Comparison of ENCODE assay signal across 10 mouse cellular contexts in genomic region chr14:24499478-24499877, GRCm38 (mm10). TPM values are rescaled to one million over a fixed set of nuclear protein-coding genes. Genes with fewer than 3 reads are reported as not detected.
DNase-seq lines count a peak whose midpoint lies in the region; ATAC-seq and TF ChIP-seq lines count a peak whose summit lies in the region.
"Had no signal": no experiment of that assay in that cellular context is flagged by ENCODE, and none has a peak within 500 bp of the region (broad histone marks: within the 10 kb centered on the region; RNA-seq: fewer than 3 reads in every experiment).

No protein-coding gene starts in this region.

- TF ChIP-seq EP300 in stomach, postnatal 0 days (optimal IDR thresholded peaks at IDR 0.05), result no peak

- H3K9ac ChIP-seq in stomach, embryonic 15.5 days, result no peak overlapping the region
- H3K9ac ChIP-seq in stomach, postnatal 0 days (ENCODE audit: low read length), result no peak overlapping the region
- no peak overlapping the region for H3K9ac ChIP-seq in forebrain, embryonic 15.5 days (replicated peaks)
- no peak overlapping the region for H3K9ac ChIP-seq in midbrain, embryonic 11.5 days (ENCODE audit: low read length)

- no peak for TF ChIP-seq CTCF in stomach, postnatal 0 days (IDR thresholded peaks at IDR 0.05; ENCODE audit: low read depth)

- WGBS in stomach, embryonic 15.5 days, result 32% methylated on average over 9 of the region's 9 CpGs
- 28% methylated on average over 9 of the region's 9 CpGs for WGBS in stomach, postnatal 0 days
- WGBS in forebrain, embryonic 15.5 days, result 26% methylated on average over 9 of the region's 9 CpGs
- 35% methylated on average over 9 of the region's 9 CpGs for WGBS in midbrain, embryonic 11.5 days

- no peaks in the 10 kb centered on the region for H3K4me1 ChIP-seq in stomach, embryonic 15.5 days
- no peaks in the 10 kb centered on the region for H3K4me1 ChIP-seq in stomach, postnatal 0 days (replicated peaks; ENCODE audit: control insufficient read depth, insufficient read depth)
- peaks cover 24% of the 10 kb centered on the region for H3K4me1 ChIP-seq in forebrain, embryonic 15.5 days
- peaks cover 8% of the 10 kb centered on the region for H3K4me1 ChIP-seq in midbrain, embryonic 11.5 days (ENCODE audit: control insufficient read depth, insufficient read depth, low read length)

- no peak overlapping the region for H3K4me3 ChIP-seq in stomach, embryonic 15.5 days (replicated peaks)
- no peak overlapping the region for H3K4me3 ChIP-seq in stomach, postnatal 0 days (ENCODE audit: low read depth, low read length)
- H3K4me3 ChIP-seq in forebrain, embryonic 15.5 days, result no peak overlapping the region
- no peak overlapping the region for H3K4me3 ChIP-seq in midbrain, embryonic 11.5 days (ENCODE audit: low read depth, low read length)

- H3K4me2 ChIP-seq in stomach, embryonic 15.5 days, result no peak overlapping the region
- no peak overlapping the region for H3K4me2 ChIP-seq in stomach, postnatal 0 days (replicated peaks; ENCODE audit: low read depth)
- no peak overlapping the region for H3K4me2 ChIP-seq in forebrain, embryonic 15.5 days (replicated peaks)
- H3K4me2 ChIP-seq in midbrain, embryonic 11.5 days, result no peak overlapping the region

- peak; percentile 14; the same call in 1 of the 2 replicates for ATAC-seq in stomach, embryonic 15.5 days (ENCODE audit: insufficient read depth, low FRiP score, low read depth)
- ATAC-seq in stomach, postnatal 0 days (ENCODE audit: low FRiP score, low TSS enrichment), result no peak
- ATAC-seq in forebrain, embryonic 15.5 days (replicated peaks), result no peak
- no peak for ATAC-seq in midbrain, embryonic 11.5 days (ENCODE audit: low FRiP score)

- H3K9me3 ChIP-seq in stomach, embryonic 15.5 days, result no peaks in the 10 kb centered on the region
- H3K9me3 ChIP-seq in stomach, postnatal 0 days (ENCODE audit: control insufficient read depth, low read length), result no peaks in the 10 kb centered on the region
- no peaks in the 10 kb centered on the region for H3K9me3 ChIP-seq in forebrain, embryonic 15.5 days
- no peaks in the 10 kb centered on the region for H3K9me3 ChIP-seq in midbrain, embryonic 11.5 days (ENCODE audit: control insufficient read depth, low read length)

- DNase-seq in stomach, postnatal 0 days (ENCODE audit: low spot score), result no peak
- no peak for DNase-seq in midbrain, embryonic 11.5 days (ENCODE audit: low spot score, missing footprints)
- no peak for DNase-seq in layer of hippocampus, postnatal 36 days
- DNase-seq in frontal cortex, postnatal 10 days (ENCODE audit: low spot score in 2 of 2), result no peak
- no peak for DNase-seq in frontal cortex, postnatal 14 days (ENCODE audit: low spot score in 2 of 2)
- DNase-seq: heart, adult 11 months; heart, postnatal 4 days; thymus, postnatal 36 days had no signal

- H3K27ac ChIP-seq in stomach, embryonic 15.5 days, result no peak overlapping the region
- H3K27ac ChIP-seq in stomach, postnatal 0 days (replicated peaks), result no peak overlapping the region
- H3K27ac ChIP-seq in forebrain, embryonic 15.5 days (replicated peaks), result peak overlapping the region; percentile 89
- H3K27ac ChIP-seq in midbrain, embryonic 11.5 days (ENCODE audit: low read depth, low read length), result peak overlapping the region; percentile 20; the same call in 1 of the 2 replicates

- no peaks in the 10 kb centered on the region for H3K27me3 ChIP-seq in stomach, embryonic 15.5 days (replicated peaks)
- H3K27me3 ChIP-seq in stomach, postnatal 0 days (ENCODE audit: control insufficient read depth, insufficient read depth, low read length), result no peaks in the 10 kb centered on the region
- H3K27me3 ChIP-seq in forebrain, embryonic 15.5 days, result no peaks in the 10 kb centered on the region
- H3K27me3 ChIP-seq in midbrain, embryonic 11.5 days (ENCODE audit: control insufficient read depth, insufficient read depth, low read length), result no peaks in the 10 kb centered on the region

- peaks cover 33% of the 10 kb centered on the region for H3K36me3 ChIP-seq in stomach, embryonic 15.5 days
- H3K36me3 ChIP-seq in stomach, postnatal 0 days (ENCODE audit: control insufficient read depth, insufficient read depth, low read length), result peaks cover 27% of the 10 kb centered on the region
- H3K36me3 ChIP-seq in forebrain, embryonic 15.5 days, result peaks cover 39% of the 10 kb centered on the region
- H3K36me3 ChIP-seq in midbrain, embryonic 11.5 days (ENCODE audit: control insufficient read depth, insufficient read depth, low read length), result peaks cover 22% of the 10 kb centered on the region

RNA-seq across cellular contexts. Expression of gene Rps24, which starts 12.6 kb away (rescaled TPM):
- 881 and 1,042 TPM in 2 replicates for polyA plus RNA-seq in stomach, embryonic 15.5 days (2015; fragmentation: Nextera tagmentation; extraction: Ambion mirVana)
- 1,066 and 1,112 TPM in 2 replicates for polyA plus RNA-seq in stomach, postnatal 0 days (2015; fragmentation: Nextera tagmentation; extraction: Ambion mirVana)
- 563 and 611 TPM in 2 replicates for polyA plus RNA-seq in forebrain, embryonic 15.5 days (2015; fragmentation: Nextera tagmentation; extraction: Ambion mirVana)
- 1,094 and 1,112 TPM in 2 replicates for polyA plus RNA-seq in midbrain, embryonic 11.5 days (2014; fragmentation: Nextera tagmentation; extraction: Ambion mirVana)
- 100 to 1,000 TPM; 752 to 770 TPM for total RNA-seq in layer of hippocampus, postnatal 36 days (2021)

RNA-seq across cellular contexts. Expression of gene Polr3a, which starts 12.6 kb away (rescaled TPM):
- polyA plus RNA-seq in stomach, embryonic 15.5 days (2015; fragmentation: Nextera tagmentation; extraction: Ambion mirVana), result 15.3 and 19.3 TPM in 2 replicates
- 6.3 and 7.0 TPM in 2 replicates for polyA plus RNA-seq in stomach, postnatal 0 days (2015; fragmentation: Nextera tagmentation; extraction: Ambion mirVana)
- polyA plus RNA-seq in forebrain, embryonic 15.5 days (2015; fragmentation: Nextera tagmentation; extraction: Ambion mirVana), result 20.5 and 22.6 TPM in 2 replicates
- 17.6 and 17.9 TPM in 2 replicates for polyA plus RNA-seq in midbrain, embryonic 11.5 days (2014; fragmentation: Nextera tagmentation; extraction: Ambion mirVana)
- total RNA-seq in layer of hippocampus, postnatal 36 days (2021), result 10 to 100 TPM; 36.5 to 40.0 TPM

Comparison
In these comparisons a context has a peak if more than half of its experiments do, and no peak if none do; other contexts are left out.
1. H3K27ac ChIP-seq: peak in forebrain, embryonic 15.5 days (single experiment) and midbrain, embryonic 11.5 days (single experiment); none in stomach, embryonic 15.5 days (single experiment) and stomach, postnatal 0 days (single experiment).